Mouse (Mus musculus): ENCODE data around the gene Plekhg5. TPM values are rescaled to one million over a fixed set of nuclear protein-coding genes. Genes with fewer than 3 reads are reported as not detected.

The Plekhg5 gene
- polyA plus RNA-seq, 1 experiment from 2014 or later = 8.4 TPM

DNA sequence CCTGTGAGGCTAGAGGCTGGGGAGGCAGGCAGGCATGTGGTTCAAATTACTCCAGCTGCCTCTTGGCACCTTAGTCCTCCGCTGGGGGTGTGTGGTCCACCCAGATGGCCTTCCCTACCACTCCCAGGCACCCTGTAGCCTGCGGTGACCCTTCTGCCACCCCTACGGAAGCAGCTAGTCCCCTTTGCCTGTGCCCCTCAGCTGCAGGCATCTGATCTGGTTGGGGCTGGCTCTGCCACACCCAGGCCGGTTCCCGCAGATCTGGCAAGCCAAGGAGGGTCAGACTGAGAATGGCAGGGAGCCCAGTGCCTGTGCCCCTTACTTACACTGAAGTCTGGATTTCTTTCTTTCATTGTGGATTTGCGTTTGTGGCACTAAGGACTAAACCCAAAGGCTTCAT, 1.4 kb downstream of the Plekhg5 start:
- H3K4me1 ChIP-seq = peaks cover 9% of the 10 kb centered on the region
- H3K4me3 ChIP-seq = no peak overlapping the region
- WGBS = 81% methylated on average over 6 of the region's 6 CpGs
- H3K9me3 ChIP-seq (replicated peaks) = no peaks in the 10 kb centered on the region
- no peak overlapping the region for H3K9ac ChIP-seq
- no peaks in the 10 kb centered on the region for H3K36me3 ChIP-seq (ENCODE audit: poor library complexity, severe bottlenecking)
- H3K4me2 ChIP-seq = no peak overlapping the region
- no peaks in the 10 kb centered on the region for H3K27me3 ChIP-seq
- H3K27ac ChIP-seq = no peak overlapping the region
- ATAC-seq = no peak

DNA sequence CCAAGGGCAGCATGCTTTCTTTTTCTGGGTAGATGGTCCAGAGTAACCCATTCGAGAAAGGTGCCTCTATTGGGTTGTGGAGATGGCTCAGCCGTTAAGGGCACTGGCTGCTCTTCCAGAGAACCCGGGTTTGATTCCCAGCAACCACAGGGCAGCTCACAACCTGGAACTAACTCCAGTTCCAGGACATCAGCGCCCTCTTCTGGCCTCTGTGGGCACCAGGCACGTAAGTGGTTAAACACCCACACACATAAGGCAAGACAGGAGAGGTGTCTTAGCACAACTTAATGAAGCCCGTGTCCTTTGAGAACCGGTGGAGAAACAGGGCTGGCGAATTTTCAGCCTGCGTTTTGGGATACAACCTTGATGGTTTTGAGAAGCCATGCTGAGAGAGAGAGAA, 2.2 kb downstream of the Plekhg5 start:
- H3K9me3 ChIP-seq (replicated peaks) = no peaks in the 10 kb centered on the region
- H3K36me3 ChIP-seq (ENCODE audit: poor library complexity, severe bottlenecking) = no peaks in the 10 kb centered on the region
- H3K4me1 ChIP-seq = peaks cover 9% of the 10 kb centered on the region
- H3K27ac ChIP-seq = no peak overlapping the region
- H3K4me3 ChIP-seq = no peak overlapping the region
- no peak for ATAC-seq
- H3K9ac ChIP-seq = no peak overlapping the region
- 83% methylated on average over 9 of the region's 9 CpGs for WGBS
- H3K4me2 ChIP-seq = no peak overlapping the region
- H3K27me3 ChIP-seq = no peaks in the 10 kb centered on the region

- Histone ChIP-seq H3K4me3 (no peak overlapping the region), H3K4me1 (peaks cover 7% of the 10 kb centered on the region), H3K36me3 (ENCODE audit: poor library complexity, severe bottlenecking) (no peaks in the 10 kb centered on the region), H3K9ac (no peak overlapping the region), H3K27me3 (no peaks in the 10 kb centered on the region), H3K9me3 (replicated peaks) (no peaks in the 10 kb centered on the region), H3K27ac (no peak overlapping the region), H3K4me2 (no peak overlapping the region)
- ATAC-seq = no peak
- WGBS = 89% methylated on average over 9 of the region's 9 CpGs
Measured at GRCm38 (mm10) chr4:152077191-152077590, 4.9 kb downstream of the Plekhg5 start.

DNA sequence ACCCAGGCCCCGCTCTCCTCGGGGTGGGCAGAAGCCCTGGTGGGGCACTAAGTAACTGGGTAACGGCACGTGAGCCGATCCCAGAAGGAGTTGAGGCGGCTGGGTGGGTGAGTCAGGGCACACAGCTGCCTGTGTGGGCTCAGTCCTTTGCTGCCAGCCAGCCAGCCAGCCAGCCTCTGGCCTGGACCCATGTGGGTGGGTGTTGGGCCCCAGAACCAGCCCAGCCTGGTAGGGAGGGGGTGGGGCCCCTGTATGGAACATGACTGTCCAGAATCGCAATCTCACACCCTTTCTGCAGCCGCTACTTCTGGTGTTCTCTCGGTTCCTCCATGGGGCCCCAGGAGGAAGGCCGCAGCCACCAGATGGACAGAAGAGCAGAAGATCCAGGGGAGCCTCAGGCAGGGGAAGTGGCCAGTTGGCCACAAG, 5.8 kb downstream of the Plekhg5 start:
- Histone ChIP-seq H3K4me2 (no peak overlapping the region), H3K4me1 (no peaks in the 10 kb centered on the region), H3K4me3 (no peak overlapping the region), H3K9me3 (replicated peaks) (no peaks in the 10 kb centered on the region), H3K27ac (no peak overlapping the region), H3K36me3 (ENCODE audit: poor library complexity, severe bottlenecking) (no peaks in the 10 kb centered on the region), H3K27me3 (no peaks in the 10 kb centered on the region), H3K9ac (no peak overlapping the region)
- WGBS = 96% methylated on average over 10 of the region's 10 CpGs
- no peak for ATAC-seq

DNA sequence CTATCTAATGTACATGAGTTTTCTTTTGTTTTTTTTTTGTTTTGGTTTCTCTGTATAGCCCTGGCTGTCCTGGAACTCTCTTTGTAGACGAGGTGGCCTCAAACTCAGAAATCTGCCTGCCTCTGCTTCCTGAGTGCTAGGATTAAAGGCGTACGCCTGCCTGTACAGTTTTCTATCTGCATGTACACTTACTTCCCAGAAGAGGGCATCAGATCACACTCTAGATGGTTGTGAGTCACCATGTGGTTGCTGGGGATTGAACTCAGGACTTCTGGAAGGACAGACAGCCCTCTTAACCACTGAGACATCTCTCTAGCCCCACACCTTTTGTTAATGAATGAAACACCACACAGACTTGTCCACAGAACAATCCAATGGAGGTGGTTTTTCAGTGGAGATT, 7.0 kb downstream of the Plekhg5 start:
- WGBS = 87% methylated on average over 3 of the region's 3 CpGs
- no peaks in the 10 kb centered on the region for H3K27me3 ChIP-seq
- H3K4me1 ChIP-seq = no peaks in the 10 kb centered on the region
- ATAC-seq = no peak
- H3K36me3 ChIP-seq (ENCODE audit: poor library complexity, severe bottlenecking) = no peaks in the 10 kb centered on the region
- no peaks in the 10 kb centered on the region for H3K9me3 ChIP-seq (replicated peaks)
- no peak overlapping the region for H3K9ac ChIP-seq
- no peak overlapping the region for H3K27ac ChIP-seq
- no peak overlapping the region for H3K4me2 ChIP-seq
- H3K4me3 ChIP-seq = no peak overlapping the region

DNA sequence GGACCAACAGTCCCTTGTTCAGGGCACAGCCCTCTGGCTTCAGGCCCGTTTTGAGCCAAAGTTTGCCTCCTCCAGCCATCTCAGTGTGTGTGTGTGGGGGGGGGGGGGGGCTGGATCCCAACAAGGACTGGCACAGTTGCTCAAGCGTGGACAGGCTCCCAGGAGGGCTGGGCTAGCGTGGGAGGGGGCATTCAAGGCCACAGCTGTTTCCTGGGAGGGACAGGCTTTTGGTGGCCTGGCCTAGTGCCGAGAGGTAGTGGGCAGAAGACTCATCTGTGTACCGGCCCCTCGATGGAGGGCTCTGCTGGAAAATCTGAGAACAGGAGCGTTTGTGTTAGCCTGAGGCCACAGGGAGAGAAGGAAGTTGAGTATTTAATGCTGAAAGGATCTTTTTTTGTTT, 7.6 kb downstream of the Plekhg5 start:
- H3K4me2 ChIP-seq = no peak overlapping the region
- no peaks in the 10 kb centered on the region for H3K4me1 ChIP-seq

DNA sequence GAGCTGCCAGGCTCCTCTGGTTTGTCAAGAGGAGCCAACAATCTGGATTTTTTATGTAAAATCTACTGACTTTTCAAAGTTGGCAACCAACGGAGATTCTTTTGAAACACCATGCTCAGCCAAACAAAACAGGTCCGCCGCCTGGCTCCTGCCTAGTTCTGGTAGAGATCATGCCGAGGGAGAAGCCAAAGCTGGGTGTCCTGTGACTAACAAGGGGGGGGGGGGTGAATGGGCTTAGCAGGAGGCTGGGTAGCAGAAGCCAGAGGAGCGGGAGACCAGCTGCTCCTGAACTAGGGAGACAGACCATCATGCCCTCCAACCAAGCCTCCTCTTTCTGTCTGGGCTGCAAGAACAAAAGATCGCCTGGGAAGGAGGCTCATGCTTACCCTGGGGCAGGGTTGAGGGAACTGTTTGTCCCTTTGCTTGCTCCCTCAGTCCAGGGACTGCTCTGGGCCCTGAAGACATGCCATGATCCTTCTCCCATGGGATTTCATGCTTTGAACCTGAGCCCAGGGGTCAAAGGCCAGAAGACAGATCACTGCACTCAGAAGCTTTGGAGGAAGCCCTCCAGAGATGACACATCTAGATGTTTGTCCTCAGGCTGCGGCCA, 11.4 kb downstream of the Plekhg5 start:
- no peaks in the 10 kb centered on the region for H3K9me3 ChIP-seq (replicated peaks)
- no peak overlapping the region for H3K9ac ChIP-seq
- 0 out of 2 replicates have a peak, but pooled peaks cover 2% of the 10 kb centered on the region for H3K27me3 ChIP-seq
- H3K36me3 ChIP-seq (ENCODE audit: poor library complexity, severe bottlenecking) = no peaks in the 10 kb centered on the region
- WGBS = 68% methylated on average over 7 of the region's 7 CpGs
- no peak for ATAC-seq
- no peak overlapping the region for H3K4me3 ChIP-seq
- H3K27ac ChIP-seq = no peak overlapping the region
- no peak overlapping the region for H3K4me2 ChIP-seq
- H3K4me1 ChIP-seq = peaks cover 22% of the 10 kb centered on the region

More for the DNA sequence above, 7.6 kb downstream of the Plekhg5 start:
- 70% methylated on average over 7 of the region's 7 CpGs for WGBS
- no peaks in the 10 kb centered on the region for H3K9me3 ChIP-seq (replicated peaks)
- no peak for ATAC-seq
- H3K27ac ChIP-seq = no peak overlapping the region
- no peak overlapping the region for H3K9ac ChIP-seq
- no peaks in the 10 kb centered on the region for H3K27me3 ChIP-seq
- no peaks in the 10 kb centered on the region for H3K36me3 ChIP-seq (ENCODE audit: poor library complexity, severe bottlenecking)
- no peak overlapping the region for H3K4me3 ChIP-seq

GRCm38 (mm10) chr4:152084616-152085015, 12.3 kb downstream of the Plekhg5 start:
- H3K4me3 ChIP-seq = no peak overlapping the region
- 91% methylated on average over 7 of the region's 7 CpGs for WGBS
- H3K27me3 ChIP-seq = 0 out of 2 replicates have a peak, but pooled peaks cover 2% of the 10 kb centered on the region
- no peak overlapping the region for H3K4me2 ChIP-seq
- H3K9me3 ChIP-seq (replicated peaks) = no peaks in the 10 kb centered on the region
- H3K9ac ChIP-seq = no peak overlapping the region
- peaks cover 25% of the 10 kb centered on the region for H3K4me1 ChIP-seq
- no peak overlapping the region for H3K27ac ChIP-seq
- no peak for ATAC-seq
- no peaks in the 10 kb centered on the region for H3K36me3 ChIP-seq (ENCODE audit: poor library complexity, severe bottlenecking)

- under 1% methylated on average over 57 of the region's 92 CpGs for WGBS
- peak overlapping the region; percentile 88 for H3K4me2 ChIP-seq
- H3K9me3 ChIP-seq (replicated peaks) = no peaks in the 10 kb centered on the region
- peak overlapping the region; percentile 73 for H3K4me3 ChIP-seq
- H3K27me3 ChIP-seq = 0 out of 2 replicates have a peak, but pooled peaks cover 2% of the 10 kb centered on the region
- H3K9ac ChIP-seq = peak overlapping the region; percentile 85
- H3K4me1 ChIP-seq = peaks cover 25% of the 10 kb centered on the region
- no peaks in the 10 kb centered on the region for H3K36me3 ChIP-seq (ENCODE audit: poor library complexity, severe bottlenecking)
- no peak overlapping the region for H3K27ac ChIP-seq
- ATAC-seq = peak; percentile 77
Measured at GRCm38 (mm10) chr4:152086505-152087210, 14.4 kb downstream of the Plekhg5 start.

DNA sequence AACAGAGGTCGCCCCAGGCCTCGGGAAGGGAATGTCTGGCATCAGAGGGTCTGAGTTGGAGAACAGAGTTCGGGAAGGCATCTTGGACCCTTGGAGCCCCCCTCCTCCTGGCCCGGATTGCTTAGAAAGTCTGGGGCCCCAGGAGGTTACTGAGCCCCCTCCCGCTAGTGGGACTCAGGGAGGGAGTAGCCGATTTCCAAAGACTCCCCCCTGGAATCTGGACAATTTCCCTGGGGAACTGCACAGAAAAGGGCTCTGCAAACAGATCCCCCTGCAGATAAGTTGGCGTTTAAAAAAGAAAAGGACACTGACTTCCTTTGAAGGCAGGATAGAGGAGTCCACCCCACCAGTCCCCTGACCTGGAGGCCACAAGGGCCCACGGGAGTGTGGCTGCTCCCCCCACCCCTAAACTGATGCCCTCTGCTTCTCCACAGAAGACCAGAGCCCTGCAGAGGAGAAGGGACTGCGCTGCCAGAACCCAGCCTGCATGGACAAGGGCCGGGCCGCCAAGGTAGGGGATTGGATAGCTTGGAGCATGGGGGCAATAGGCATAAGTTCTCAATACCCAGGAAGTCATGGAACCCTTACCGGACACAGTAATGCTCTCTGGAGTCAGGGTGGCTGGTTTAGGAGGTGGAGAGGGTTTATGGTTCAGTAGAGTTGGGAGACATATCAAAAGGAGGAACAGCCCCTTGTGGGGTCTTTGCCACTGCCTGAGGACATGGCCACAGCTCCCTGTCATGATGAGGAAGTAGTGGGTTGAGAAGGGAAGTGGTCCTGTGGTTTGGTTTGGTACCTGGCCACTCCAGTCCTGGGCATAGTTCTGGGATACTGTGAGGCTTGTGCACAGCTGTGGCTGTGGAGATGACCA, 15.1 kb downstream of the Plekhg5 start:
- Histone ChIP-seq H3K4me2 (peak overlapping the region; percentile 88), H3K4me3 (peak overlapping the region; percentile 73), H3K36me3 (ENCODE audit: poor library complexity, severe bottlenecking) (no peaks in the 10 kb centered on the region), H3K27ac (no peak overlapping the region), H3K9ac (peak overlapping the region; percentile 85), H3K4me1 (peaks cover 29% of the 10 kb centered on the region), H3K27me3 (0 out of 2 replicates have a peak, but pooled peaks cover 2% of the 10 kb centered on the region), H3K9me3 (replicated peaks) (no peaks in the 10 kb centered on the region)
- ATAC-seq = peak; percentile 11; the same call in 1 of the 2 replicates
- WGBS = 4% methylated on average over 12 of the region's 12 CpGs

DNA sequence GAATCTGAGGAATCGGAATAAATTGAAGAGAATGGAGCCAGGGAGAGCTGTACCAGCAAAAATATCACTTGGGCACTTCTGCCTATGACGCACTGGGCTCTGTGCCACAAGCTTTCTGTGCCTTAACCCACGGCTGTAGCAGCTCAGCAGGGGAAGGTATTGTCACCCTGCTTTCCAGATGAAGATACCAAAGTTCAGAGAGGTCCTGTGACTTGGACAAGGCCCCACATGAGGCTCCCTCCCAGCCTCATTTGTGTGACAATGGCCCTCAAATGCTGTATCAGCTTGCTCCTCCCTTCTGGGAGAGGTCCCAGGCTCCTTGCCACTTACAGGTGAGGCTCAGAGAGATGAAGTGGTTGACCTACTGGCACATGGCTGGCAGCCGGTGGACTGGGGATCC, 15.8 kb downstream of the Plekhg5 start:
- ATAC-seq = 0 out of 2 replicates have a peak, but pooled peaks have one; percentile 11
- peak overlapping the region; percentile 88 for H3K4me2 ChIP-seq
- H3K4me1 ChIP-seq = peaks cover 36% of the 10 kb centered on the region
- H3K27me3 ChIP-seq = 0 out of 2 replicates have a peak, but pooled peaks cover 2% of the 10 kb centered on the region
- H3K27ac ChIP-seq = peak overlapping the region; percentile 69
- peak overlapping the region; percentile 73 for H3K4me3 ChIP-seq
- no peaks in the 10 kb centered on the region for H3K36me3 ChIP-seq (ENCODE audit: poor library complexity, severe bottlenecking)
- peak overlapping the region; percentile 85; the same call in 1 of the 2 replicates for H3K9ac ChIP-seq
- WGBS = 21% methylated on average over 4 of the region's 4 CpGs
- H3K9me3 ChIP-seq (replicated peaks) = no peaks in the 10 kb centered on the region
